Mouse (Mus musculus) WW6 (cell line): ENCODE measurements around the gene Tet1.

Experiments
- DNase-seq: peaks from one replicate; pipeline ENCODE4 v3.0.0-alpha.2; 2013; ENCODE audit warnings: low read depth, low spot score

The Tet1 gene

GRCm38 (mm10) chr10:62892549-62893232 is 16.1 kb downstream of the Tet1 start:
- no peak for DNase-seq

DNA sequence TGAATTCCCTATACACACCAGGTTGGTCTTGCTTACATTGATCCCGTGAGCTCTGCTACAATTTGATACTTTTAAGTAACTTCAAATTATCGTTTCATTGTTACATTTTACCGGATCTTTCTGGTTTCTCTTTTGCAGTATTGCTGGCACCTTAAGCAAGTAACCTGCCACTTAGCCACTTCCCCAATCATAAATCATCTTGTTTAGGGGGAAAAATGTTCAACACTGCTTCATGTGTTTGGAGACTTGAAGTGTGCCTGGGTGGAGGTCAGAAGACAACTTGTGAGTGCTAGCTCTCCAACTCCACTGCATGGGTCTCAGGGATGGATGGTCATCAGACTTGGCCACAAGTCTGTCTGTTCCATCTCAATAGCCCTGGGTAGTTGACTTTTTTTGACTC is 17.8 kb downstream of the Tet1 start:
- no peak for DNase-seq

DNA sequence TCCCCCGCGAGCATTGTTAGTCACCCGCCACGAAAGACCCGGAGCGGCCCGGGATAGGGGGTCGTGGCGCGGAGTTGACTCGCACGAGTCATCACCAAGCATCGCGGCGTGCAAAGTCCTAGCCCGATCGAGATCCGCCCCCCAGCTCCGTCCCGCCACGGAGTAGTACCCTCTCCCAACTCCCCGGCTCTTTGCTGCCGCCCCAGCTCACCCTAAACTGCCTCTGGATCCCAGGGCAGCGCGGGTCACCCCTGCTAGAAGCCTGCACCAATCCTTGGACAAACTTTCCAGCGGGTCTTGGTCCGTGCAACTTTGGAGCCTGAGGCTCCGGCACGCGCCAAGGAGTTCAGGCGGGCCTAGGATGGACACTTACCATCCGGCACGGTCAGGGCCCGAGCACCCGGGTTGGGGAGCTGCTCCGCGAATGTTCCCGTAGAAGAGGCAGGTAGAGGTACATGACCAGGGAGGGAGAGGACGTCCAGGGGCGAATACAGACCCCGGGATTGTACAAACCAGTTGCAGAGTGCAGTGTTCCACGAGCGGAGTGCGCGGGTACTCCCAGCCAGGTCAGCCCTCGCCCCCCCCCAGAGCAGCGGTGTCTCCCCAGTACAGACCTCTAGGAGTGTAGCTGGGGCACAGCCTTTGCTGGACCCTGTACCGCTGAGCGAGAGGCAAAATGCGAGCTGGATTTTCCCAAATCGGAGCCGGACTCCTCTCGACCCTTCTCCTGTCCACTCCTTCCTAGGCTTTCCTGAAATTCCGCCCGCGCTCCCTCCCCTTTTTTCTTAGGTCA is 21.8 kb downstream of the Tet1 start:
- no peak for DNase-seq

DNA sequence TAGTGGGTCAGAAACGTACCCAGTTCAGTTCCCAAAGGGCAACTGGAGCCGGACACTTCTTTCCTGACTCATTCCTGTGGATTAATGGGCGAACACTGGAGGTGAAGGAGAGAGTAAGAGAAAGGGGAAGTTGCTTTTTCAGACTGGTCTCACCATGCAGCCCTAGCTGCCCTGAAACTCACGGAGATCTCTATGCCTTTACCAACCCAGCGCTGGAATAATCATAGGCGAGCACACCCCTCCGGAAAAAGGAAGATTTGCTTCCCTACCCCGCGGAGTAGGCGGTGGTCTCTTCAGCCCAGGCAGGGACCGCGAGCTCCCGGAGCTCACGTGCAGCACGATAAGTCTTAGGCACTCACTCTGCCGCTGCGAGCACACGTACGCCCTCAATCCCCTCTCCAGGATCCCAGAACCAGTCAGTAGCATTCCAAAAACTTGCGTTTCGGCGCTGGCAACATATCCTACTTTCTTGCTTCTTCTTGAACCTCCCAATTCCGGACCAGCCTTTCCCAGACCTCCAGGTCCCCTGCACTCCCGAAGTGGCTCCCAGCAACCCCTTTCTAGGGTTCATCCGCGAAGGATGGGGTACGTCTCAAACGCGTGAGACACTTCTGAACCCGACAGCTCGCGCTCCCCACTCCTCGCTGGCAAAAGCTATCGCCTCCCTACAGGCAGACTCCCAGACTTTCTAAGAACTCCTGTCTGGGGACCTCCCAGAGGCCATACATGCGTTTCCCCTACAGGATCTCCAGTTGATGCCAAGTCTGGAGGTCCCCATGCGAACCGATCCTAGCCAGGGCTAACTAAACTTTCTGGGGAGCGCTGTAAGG is 22.6 kb downstream of the Tet1 start:
- DNase-seq, result no peak

DNA sequence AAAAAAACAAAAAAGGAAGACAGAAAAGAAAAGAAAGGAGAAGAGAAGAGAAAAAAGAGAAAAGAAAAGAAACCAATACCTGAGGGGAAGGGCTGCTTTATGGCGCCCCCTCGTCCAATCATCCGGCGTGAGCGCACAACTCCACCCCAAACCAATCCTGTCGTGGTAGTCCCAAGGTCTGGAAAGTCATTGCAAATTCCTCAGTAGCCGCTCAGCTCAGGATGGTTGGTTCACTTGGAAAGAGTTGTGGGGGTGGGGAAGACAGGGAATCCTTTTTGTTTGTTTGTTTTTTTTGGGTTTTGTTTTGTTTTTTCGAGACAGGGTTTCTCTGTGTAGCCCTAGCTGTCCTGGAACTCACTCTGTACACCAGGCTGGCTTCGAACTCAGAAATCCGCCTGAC is 23.3 kb downstream of the Tet1 start:
- DNase-seq, result no peak

GRCm38 (mm10) chr10:62884517-62884916 is 24.3 kb downstream of the Tet1 start:
- no peak for DNase-seq

GRCm38 (mm10) chr10:62883933-62884372 is 24.8 kb downstream of the Tet1 start:
- no peak for DNase-seq

DNA sequence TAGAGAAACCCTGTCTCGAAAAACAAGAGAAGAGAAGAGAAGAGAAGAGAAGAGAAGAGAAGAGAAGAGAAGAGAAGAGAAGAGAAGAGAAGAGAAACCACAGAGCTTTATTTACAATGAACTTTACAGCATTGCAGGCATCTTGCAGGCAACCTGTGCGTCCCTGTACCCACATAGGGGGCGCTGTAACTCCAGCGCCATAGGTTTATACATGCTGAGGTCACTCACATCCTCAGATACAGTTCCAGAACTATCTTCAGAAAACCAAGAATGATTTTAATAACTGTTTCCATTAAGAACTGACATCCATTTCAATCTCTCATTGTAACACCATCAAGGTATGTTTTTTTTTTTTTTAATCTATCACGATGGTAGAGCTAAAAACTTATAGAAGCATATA is 27.6 kb downstream of the Tet1 start:
- no peak for DNase-seq

DNA sequence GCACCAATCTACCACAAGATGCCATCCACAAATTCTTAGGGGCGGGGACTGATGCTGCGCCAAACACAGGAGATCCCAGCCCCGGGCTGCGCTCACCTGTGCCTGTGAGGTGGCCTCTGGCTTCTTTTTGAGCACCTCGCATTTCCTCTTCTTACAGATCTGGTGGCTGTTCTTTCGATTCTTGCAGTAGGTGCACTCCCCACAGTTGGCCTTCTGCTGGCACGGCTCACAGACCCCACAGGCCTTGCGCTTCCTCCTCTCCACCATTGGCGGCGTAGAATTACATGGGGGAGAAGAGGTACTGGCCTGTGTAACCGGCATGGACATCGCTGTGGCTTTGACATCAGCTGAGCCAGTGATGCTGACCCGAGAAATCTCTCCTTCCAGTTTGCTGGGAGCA is 30.7 kb downstream of the Tet1 start:
- no peak for DNase-seq

- DNase-seq, result no peak
Measured at GRCm38 (mm10) chr10:62875565-62875964, 33.2 kb downstream of the Tet1 start.

DNA sequence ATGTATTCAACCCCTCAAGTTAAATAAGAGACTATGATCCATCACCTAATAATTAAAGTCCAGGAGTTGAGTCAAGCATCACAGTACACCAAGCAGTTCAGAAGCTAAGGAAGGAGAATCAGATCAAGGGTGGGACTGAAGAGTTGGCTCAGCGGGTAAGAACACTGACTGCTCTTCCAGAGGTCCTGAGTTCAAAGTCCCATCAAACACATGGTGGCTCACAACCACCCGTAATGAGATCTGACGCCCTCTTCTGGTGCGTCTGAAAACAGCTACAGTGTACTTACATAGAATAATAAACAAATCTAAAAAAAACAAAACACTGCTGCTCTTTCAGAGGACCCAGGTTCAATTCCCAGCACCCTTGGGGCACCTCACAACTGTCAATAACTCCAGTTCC is 34.0 kb downstream of the Tet1 start:
- no peak for DNase-seq

DNA sequence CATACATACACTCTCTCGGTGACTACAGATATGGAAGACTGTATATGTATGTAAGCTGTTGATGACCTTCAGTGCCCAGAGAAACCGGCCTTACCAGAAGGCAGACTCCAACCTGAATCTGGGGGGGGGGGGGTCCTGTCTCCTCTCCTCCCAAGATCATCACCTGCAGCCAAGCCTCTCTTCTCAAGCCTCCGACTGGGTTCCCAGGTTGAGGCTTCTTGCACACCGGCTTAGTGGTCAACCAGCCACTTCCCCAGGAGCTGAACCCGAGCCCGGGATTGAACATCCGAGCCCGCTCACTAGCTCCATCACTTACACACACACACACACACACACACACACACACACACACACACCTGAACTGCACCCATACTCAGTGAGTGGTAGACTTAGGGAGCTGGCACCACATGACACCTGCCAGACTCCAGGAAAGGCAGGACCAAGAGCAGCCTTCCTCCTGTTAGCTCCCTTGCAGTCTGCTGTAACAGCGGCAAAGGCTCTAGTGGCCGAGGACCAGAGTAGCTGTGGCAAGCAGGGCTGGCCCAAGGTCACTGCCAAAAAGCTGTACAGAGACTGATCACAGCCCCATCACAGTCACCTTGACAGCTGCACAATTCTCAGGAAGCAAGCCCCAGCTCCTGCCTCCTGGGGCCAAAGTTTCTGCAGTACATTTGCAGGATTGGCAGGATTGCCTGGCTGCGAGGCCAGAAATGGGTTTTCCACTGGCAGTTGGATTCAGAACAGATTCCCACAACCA is 42.6 kb downstream of the Tet1 start:
- no peak for DNase-seq

DNA sequence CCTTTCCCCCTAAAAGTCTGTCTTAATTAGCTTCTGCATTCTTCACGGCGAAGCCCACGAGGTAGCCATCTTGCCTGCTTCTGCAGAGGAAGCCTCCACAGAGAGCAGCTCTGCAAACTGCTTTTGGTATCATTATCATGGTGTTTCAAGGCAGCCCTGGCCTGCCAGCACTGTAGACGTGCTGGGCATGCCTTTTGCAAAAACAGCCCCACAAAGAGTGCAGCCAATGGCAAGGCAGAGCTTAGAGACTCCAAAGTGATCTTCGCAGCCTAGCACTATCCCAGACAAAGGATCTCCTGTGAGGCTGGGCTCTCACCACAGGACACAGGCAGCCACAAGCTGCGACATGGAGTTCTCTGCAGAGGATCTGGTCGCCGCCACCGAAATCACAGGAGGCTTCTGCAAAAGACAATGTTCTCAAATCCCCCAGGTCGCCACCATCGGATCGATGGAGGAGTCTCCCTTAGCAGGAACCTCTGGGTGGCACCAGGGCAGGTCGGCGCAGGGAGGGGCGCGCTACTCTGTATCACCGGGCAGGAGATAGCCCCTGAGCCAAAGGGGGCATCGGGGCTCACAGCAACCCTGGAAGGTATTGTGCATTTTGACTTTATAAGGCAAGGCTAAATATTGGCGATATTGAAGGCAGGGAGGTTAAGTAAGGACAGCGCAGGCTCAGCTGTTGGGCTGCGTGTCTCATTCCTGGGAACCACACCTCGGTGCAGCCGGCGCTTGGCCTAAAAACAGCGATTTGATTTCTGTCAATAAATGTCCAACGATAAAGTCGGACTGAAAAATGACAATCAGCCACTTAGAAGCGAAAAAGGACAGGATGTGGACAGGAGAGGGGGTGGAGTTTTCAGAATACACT is 43.4 kb downstream of the Tet1 start:
- DNase-seq, result no peak

- DNase-seq, result no peak
Measured at GRCm38 (mm10) chr10:62863563-62863962, 45.2 kb downstream of the Tet1 start.

- no peak for DNase-seq
Measured at GRCm38 (mm10) chr10:62862435-62862834, 46.4 kb downstream of the Tet1 start.

GRCm38 (mm10) chr10:62858967-62859366 is 49.8 kb downstream of the Tet1 start:
- no peak for DNase-seq

GRCm38 (mm10) chr10:62856690-62857290 is 52.0 kb downstream of the Tet1 start:
- DNase-seq, result no peak

- no peak for DNase-seq
Measured at GRCm38 (mm10) chr10:62854992-62855391, 53.8 kb downstream of the Tet1 start.

GRCm38 (mm10) chr10:62854581-62854980 is 54.2 kb downstream of the Tet1 start:
- no peak for DNase-seq

GRCm38 (mm10) chr10:62851578-62851977 is 57.2 kb downstream of the Tet1 start:
- no peak for DNase-seq
